ENCODE assay signal across 32 mouse cellular contexts in genomic region chr2:32019704-32020103, GRCm38 (mm10). TPM values are rescaled to one million over a fixed set of nuclear protein-coding genes. Genes with fewer than 3 reads are reported as not detected.
DNase-seq lines count a peak whose midpoint lies in the region; ATAC-seq lines count a peak whose summit lies in the region.
"Had no signal": no experiment of that assay in that cellular context is flagged by ENCODE, and none has a peak within 500 bp of the region (broad histone marks: within the 10 kb centered on the region; RNA-seq: fewer than 3 reads in every experiment).

No protein-coding gene starts in this region.

- no peaks in the 10 kb centered on the region for H3K9me3 ChIP-seq in kidney, embryonic 15.5 days (replicated peaks)
- H3K9me3 ChIP-seq in midbrain, embryonic 11.5 days (ENCODE audit: control insufficient read depth, low read length), result no peaks in the 10 kb centered on the region
- H3K9me3 ChIP-seq in midbrain, embryonic 10.5 days (replicated peaks), result no peaks in the 10 kb centered on the region
- H3K9me3 ChIP-seq: embryonic facial prominence, embryonic 13.5 days; hindbrain, embryonic 10.5 days; hindbrain, embryonic 15.5 days; limb, embryonic 10.5 days; limb, embryonic 15.5 days; liver, embryonic 13.5 days; megakaryocyte, embryonic 14.5 days; stomach, embryonic 15.5 days had no signal

- WGBS in kidney, embryonic 15.5 days, result 80% methylated on average over 4 of the region's 4 CpGs
- WGBS in midbrain, embryonic 11.5 days, result 90% methylated on average over 4 of the region's 4 CpGs
- 96% methylated on average over 4 of the region's 4 CpGs for WGBS in midbrain, embryonic 10.5 days

- no peak overlapping the region for H3K4me3 ChIP-seq in kidney, embryonic 15.5 days (replicated peaks)
- no peak overlapping the region for H3K4me3 ChIP-seq in midbrain, embryonic 11.5 days (ENCODE audit: low read depth, low read length)
- no peak overlapping the region for H3K4me3 ChIP-seq in midbrain, embryonic 10.5 days
- H3K4me3 ChIP-seq: embryonic facial prominence, embryonic 13.5 days; gastrocnemius, adult 2 months; hindbrain, embryonic 10.5 days; hindbrain, embryonic 15.5 days; limb, embryonic 10.5 days; limb, embryonic 15.5 days; liver, embryonic 13.5 days; megakaryocyte, embryonic 14.5 days; stomach, embryonic 15.5 days had no signal

- H3K27me3 ChIP-seq in kidney, embryonic 15.5 days, result no peaks in the 10 kb centered on the region
- no peaks in the 10 kb centered on the region for H3K27me3 ChIP-seq in midbrain, embryonic 11.5 days (ENCODE audit: control insufficient read depth, insufficient read depth, low read length)
- H3K27me3 ChIP-seq in midbrain, embryonic 10.5 days (ENCODE audit: low read depth, poor library complexity, severe bottlenecking), result no peaks in the 10 kb centered on the region
- H3K27me3 ChIP-seq: embryonic facial prominence, embryonic 13.5 days; hindbrain, embryonic 15.5 days; limb, embryonic 15.5 days; liver, embryonic 13.5 days; megakaryocyte, embryonic 14.5 days; stomach, embryonic 15.5 days had no signal

- H3K9ac ChIP-seq in kidney, embryonic 15.5 days, result no peak overlapping the region
- no peak overlapping the region for H3K9ac ChIP-seq in midbrain, embryonic 11.5 days (ENCODE audit: low read length)
- H3K9ac ChIP-seq: embryonic facial prominence, embryonic 13.5 days; hindbrain, embryonic 15.5 days; limb, embryonic 15.5 days; liver, embryonic 13.5 days; stomach, embryonic 15.5 days had no signal

- no peak overlapping the region for H3K4me2 ChIP-seq in kidney, embryonic 15.5 days
- no peak overlapping the region for H3K4me2 ChIP-seq in midbrain, embryonic 11.5 days
- H3K4me2 ChIP-seq: embryonic facial prominence, embryonic 13.5 days; hindbrain, embryonic 15.5 days; limb, embryonic 15.5 days; liver, embryonic 13.5 days; stomach, embryonic 15.5 days had no signal

- DNase-seq in kidney, adult 11 months, result peak; percentile 63
- DNase-seq in midbrain, embryonic 11.5 days (ENCODE audit: low spot score, missing footprints), result peak; percentile 28
- no peak for DNase-seq in midbrain, embryonic 10.5 days (ENCODE audit: low spot score)
- peak; percentile 17 for DNase-seq in kidney, postnatal 14 days
- DNase-seq in thymus, postnatal 4 days, result no peak
- no peak for DNase-seq in cerebellum, adult 8-10 months
- DNase-seq: adrenal gland, adult 2 months; cerebellum, adult 11 months; cerebellum, adult 9-11 months; gastrocnemius, adult 2 months; heart, postnatal 14 days; liver, embryonic 13.5 days; lung, adult 18-20 months; lung, postnatal 4 days; midbrain, embryonic 14.5 days; retina, postnatal 1 day; right cerebral cortex, postnatal 14 days; thymus, adult 18-20 months; thymus, postnatal 25 days had no signal

- H3K4me1 ChIP-seq in kidney, embryonic 15.5 days, result no peaks in the 10 kb centered on the region
- no peaks in the 10 kb centered on the region for H3K4me1 ChIP-seq in midbrain, embryonic 11.5 days (ENCODE audit: control insufficient read depth, insufficient read depth, low read length)
- H3K4me1 ChIP-seq in midbrain, embryonic 10.5 days, result no peaks in the 10 kb centered on the region
- H3K4me1 ChIP-seq: embryonic facial prominence, embryonic 13.5 days; hindbrain, embryonic 10.5 days; hindbrain, embryonic 15.5 days; limb, embryonic 10.5 days; limb, embryonic 15.5 days; megakaryocyte, embryonic 14.5 days; stomach, embryonic 15.5 days had no signal

- peaks cover 99% of the 10 kb centered on the region for H3K36me3 ChIP-seq in kidney, embryonic 15.5 days
- peaks cover 23% of the 10 kb centered on the region for H3K36me3 ChIP-seq in midbrain, embryonic 11.5 days (ENCODE audit: control insufficient read depth, insufficient read depth, low read length)
- peaks cover 98% of the 10 kb centered on the region for H3K36me3 ChIP-seq in midbrain, embryonic 10.5 days

- ATAC-seq in kidney, embryonic 15.5 days (replicated peaks; ENCODE audit: low FRiP score), result no peak
- ATAC-seq in midbrain, embryonic 11.5 days (ENCODE audit: low FRiP score), result no peak
- ATAC-seq: CD4-positive, CD25-positive, alpha-beta regulatory T cell, adult 4 months; forebrain, embryonic 16.5 days; inflammation-experienced regulatory T-cells, adult 6 months; lung, postnatal 0 days had no signal

- H3K27ac ChIP-seq in kidney, embryonic 15.5 days, result no peak overlapping the region
- H3K27ac ChIP-seq in midbrain, embryonic 11.5 days (ENCODE audit: low read depth, low read length), result no peak overlapping the region
- no peak overlapping the region for H3K27ac ChIP-seq in midbrain, embryonic 10.5 days (replicated peaks)
- H3K27ac ChIP-seq: embryonic facial prominence, embryonic 13.5 days; gastrocnemius, adult 2 months; hindbrain, embryonic 10.5 days; hindbrain, embryonic 15.5 days; kidney, postnatal 0 days; limb, embryonic 10.5 days; limb, embryonic 15.5 days; liver, embryonic 13.5 days; stomach, embryonic 15.5 days had no signal

RNA-seq across cellular contexts. Expression of gene Nup214, which starts 45.5 kb away (rescaled TPM):
- polyA plus RNA-seq in kidney, embryonic 15.5 days (2015; fragmentation: Nextera tagmentation; extraction: Ambion mirVana), result 91.5 and 94.7 TPM in 2 replicates
- polyA plus RNA-seq in midbrain, embryonic 11.5 days (2014; fragmentation: Nextera tagmentation; extraction: Ambion mirVana), result 64.6 and 64.7 TPM in 2 replicates
- 97.2 and 104 TPM in 2 replicates for polyA plus RNA-seq in midbrain, embryonic 10.5 days (2016; fragmentation: Nextera tagmentation; extraction: Ambion mirVana)

Comparison
In these comparisons a context has a peak if more than half of its experiments do, and no peak if none do; other contexts are left out.
1. DNase-seq: peak in kidney, adult 11 months (single experiment), midbrain, embryonic 11.5 days (single experiment) and kidney, postnatal 14 days (single experiment); none in midbrain, embryonic 10.5 days (single experiment), thymus, postnatal 4 days (single experiment) and cerebellum, adult 8-10 months (single experiment).